ENCODE assay signal across 19 mouse cellular contexts in the genomic region with DNA sequence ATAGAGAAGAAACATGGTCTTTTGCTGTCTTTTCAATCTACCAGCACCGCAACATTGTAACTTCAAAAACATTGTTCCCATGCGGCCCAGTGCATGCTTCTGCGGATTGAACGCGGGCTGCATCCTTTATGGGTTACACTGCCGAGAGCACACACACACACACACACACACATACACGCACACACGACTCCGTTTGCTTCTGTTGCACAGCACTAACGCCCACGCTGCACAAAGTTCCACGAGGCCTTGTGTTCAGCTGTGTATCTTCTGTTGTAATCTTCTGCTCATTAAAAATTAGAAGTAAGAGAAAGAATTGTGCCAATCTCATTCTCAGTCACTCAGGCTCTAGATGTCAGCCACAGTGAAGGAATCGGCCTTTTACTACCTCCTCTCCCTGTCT.
A peak's percentile ranks its signal among the peaks of the same experiment; 100 is the strongest.
DNase-seq lines count a peak whose midpoint lies in the region; TF ChIP-seq lines count a peak whose summit lies in the region.
"Had no signal": no experiment of that assay in that cellular context is flagged by ENCODE, and none has a peak within 500 bp of the region (broad histone marks: within the 10 kb centered on the region; RNA-seq: fewer than 3 reads in every experiment).

No protein-coding gene starts in this region.

- peaks cover 3% of the 10 kb centered on the region; the same call in 1 of the 2 replicates for H3K4me1 ChIP-seq in olfactory bulb, adult 2 months (ENCODE audit: control insufficient read depth, insufficient read depth, low read length)
- H3K4me1 ChIP-seq: embryonic facial prominence, embryonic 12.5 days; forebrain, embryonic 13.5 days; forebrain, embryonic 15.5 days had no signal

- peak overlapping the region; percentile 26; the same call in 1 of the 2 replicates for H3K27ac ChIP-seq in olfactory bulb, adult 2 months (ENCODE audit: insufficient read depth, low read depth, low read length)
- H3K27ac ChIP-seq: embryonic facial prominence, embryonic 10.5 days; embryonic facial prominence, embryonic 12.5 days; forebrain, embryonic 13.5 days; forebrain, embryonic 15.5 days had no signal

- H3K4me3 ChIP-seq in olfactory bulb, adult 2 months (ENCODE audit: insufficient read depth, low read depth, low read length), result no peak overlapping the region
- H3K4me3 ChIP-seq: embryonic facial prominence, embryonic 10.5 days; embryonic facial prominence, embryonic 12.5 days; forebrain, embryonic 13.5 days; forebrain, embryonic 15.5 days had no signal

- TF ChIP-seq POLR2A in olfactory bulb, adult 2 months (IDR thresholded peaks at IDR 0.05; ENCODE audit: insufficient read depth, low read depth, low read length), result no peak

- no peak for TF ChIP-seq CTCF in olfactory bulb, adult 2 months (IDR thresholded peaks at IDR 0.05; ENCODE audit: insufficient read depth, low read depth, low read length)

- 64% methylated on average over 13 of the region's 13 CpGs for WGBS in olfactory bulb, adult 2 months

- peak; percentile 25 for DNase-seq in layer of hippocampus, adult 11-12 months (ENCODE audit: low spot score)
- no peak for DNase-seq in layer of hippocampus, postnatal 14 days (ENCODE audit: low spot score in 2 of 2)
- DNase-seq in layer of hippocampus, adult 9-11 months, result peak; percentile 31
- no peak for DNase-seq in layer of hippocampus, adult 8-10 months (ENCODE audit: low spot score in 2 of 2)
- DNase-seq in brain, adult 2 months (ENCODE audit: low read depth, low spot score), result peak; percentile 58
- DNase-seq in lung, postnatal 14 days, result no peak
- DNase-seq: adrenal gland, adult 2 months; adrenal gland, postnatal 10 days; adrenal gland, postnatal 25 days; cerebellum, adult 11-12 months; cerebellum, adult 2 months; cerebellum, adult 9-10 months; cerebellum, postnatal 10 days; cerebellum, postnatal 25 days had no signal

Comparison
In these comparisons a context has a peak if more than half of its experiments do, and no peak if none do; other contexts are left out.
1. DNase-seq: peak in layer of hippocampus, adult 11-12 months (single experiment), layer of hippocampus, adult 9-11 months (single experiment) and brain, adult 2 months (single experiment); none in layer of hippocampus, postnatal 14 days (0 of 2), layer of hippocampus, adult 8-10 months (0 of 2) and lung, postnatal 14 days (single experiment).